Mouse (Mus musculus): ENCODE results near the gene Hsd11b1. TPM values are rescaled to one million over a fixed set of nuclear protein-coding genes. Genes with fewer than 3 reads are reported as not detected.
A peak's percentile ranks its signal among the peaks of the same experiment; 100 is the strongest.
"Not testable (repeated sequence)": the region's sequence is repeated elsewhere in the genome, so short reads cannot be mapped to it uniquely, and the experiment has no call there.

Hsd11b1 gene
- polyA plus RNA-seq, 1 experiment from 2014 or later, result 64.3 TPM

DNA sequence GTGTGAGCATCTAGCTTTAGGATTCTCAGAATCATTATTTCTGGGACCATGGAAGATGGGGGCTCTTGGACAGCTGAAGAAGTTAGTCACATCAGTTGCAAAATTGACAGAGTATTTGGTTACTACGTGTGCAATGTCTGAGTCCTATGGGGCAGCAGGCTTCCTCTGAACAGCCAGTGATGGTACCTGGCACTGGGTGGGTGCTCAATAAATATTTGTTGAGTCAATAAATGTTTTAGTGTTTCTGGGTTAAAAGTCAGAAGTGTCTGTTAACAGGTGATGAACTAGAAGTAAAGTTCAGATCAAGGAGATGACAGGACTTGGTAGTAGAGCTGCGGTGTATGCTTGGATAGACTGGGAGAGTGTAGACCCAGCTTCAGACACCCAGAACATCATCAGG, 23.7 kb upstream of the Hsd11b1 start:
- Histone ChIP-seq H3K36me3 (ENCODE audit: control insufficient read depth, insufficient read depth, low read length) (no peaks in the 10 kb centered on the region), H3K9ac (ENCODE audit: low read length) (no peak overlapping the region), H3K9me3 (ENCODE audit: control insufficient read depth, low read length) (no peaks in the 10 kb centered on the region), H3K27me3 (ENCODE audit: control insufficient read depth, insufficient read depth, low read depth, low read length) (no peaks in the 10 kb centered on the region), H3K27ac (ENCODE audit: low read length) (no peak overlapping the region), H3K4me1 (replicated peaks; ENCODE audit: control insufficient read depth, insufficient read depth, low read length) (no peaks in the 10 kb centered on the region), H3K4me2 (ENCODE audit: low read depth, low read length) (no peak overlapping the region), H3K4me3 (ENCODE audit: low read length) (no peak overlapping the region)
- WGBS, result 72% methylated on average over 2 of the region's 2 CpGs
- ATAC-seq (ENCODE audit: low read depth), result no peak

DNA sequence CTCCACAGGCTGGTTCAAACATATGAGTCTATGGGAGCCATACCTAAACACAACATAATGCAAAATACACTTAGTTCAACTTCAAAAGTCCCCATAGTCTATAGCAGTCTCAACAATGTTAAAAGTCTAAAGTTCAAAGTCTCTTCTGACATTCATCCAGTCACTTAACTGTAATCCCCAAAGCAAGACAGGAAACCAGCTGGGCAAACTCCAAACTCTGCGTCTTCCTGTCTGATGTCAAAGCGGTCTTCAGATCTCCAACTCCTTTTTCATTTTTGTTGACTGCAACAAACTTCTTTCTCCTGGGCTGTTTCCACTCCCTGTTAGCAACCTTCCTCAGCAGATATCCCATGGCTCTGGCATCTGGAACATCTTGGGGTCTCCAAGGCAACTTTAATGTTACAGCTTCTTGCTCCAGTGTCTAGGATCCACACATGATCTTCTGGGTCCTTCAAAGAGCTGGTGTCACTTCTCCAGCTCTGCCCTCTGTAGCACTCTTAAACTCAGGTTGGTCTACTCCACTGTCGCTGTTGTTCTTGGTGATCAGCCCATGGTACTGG, 22.0 kb upstream of the Hsd11b1 start:
- not testable (repeated sequence) for ATAC-seq (ENCODE audit: low read depth); H3K9ac ChIP-seq (ENCODE audit: low read length); H3K4me2 ChIP-seq (ENCODE audit: low read depth, low read length); H3K36me3 ChIP-seq (ENCODE audit: control insufficient read depth, insufficient read depth, low read length); H3K27me3 ChIP-seq (ENCODE audit: control insufficient read depth, insufficient read depth, low read depth, low read length); H3K27ac ChIP-seq (ENCODE audit: low read length); H3K9me3 ChIP-seq (ENCODE audit: control insufficient read depth, low read length); H3K4me3 ChIP-seq (ENCODE audit: low read length); H3K4me1 ChIP-seq (replicated peaks; ENCODE audit: control insufficient read depth, insufficient read depth, low read length)
- WGBS, result 69% methylated on average over 3 of the region's 3 CpGs

DNA sequence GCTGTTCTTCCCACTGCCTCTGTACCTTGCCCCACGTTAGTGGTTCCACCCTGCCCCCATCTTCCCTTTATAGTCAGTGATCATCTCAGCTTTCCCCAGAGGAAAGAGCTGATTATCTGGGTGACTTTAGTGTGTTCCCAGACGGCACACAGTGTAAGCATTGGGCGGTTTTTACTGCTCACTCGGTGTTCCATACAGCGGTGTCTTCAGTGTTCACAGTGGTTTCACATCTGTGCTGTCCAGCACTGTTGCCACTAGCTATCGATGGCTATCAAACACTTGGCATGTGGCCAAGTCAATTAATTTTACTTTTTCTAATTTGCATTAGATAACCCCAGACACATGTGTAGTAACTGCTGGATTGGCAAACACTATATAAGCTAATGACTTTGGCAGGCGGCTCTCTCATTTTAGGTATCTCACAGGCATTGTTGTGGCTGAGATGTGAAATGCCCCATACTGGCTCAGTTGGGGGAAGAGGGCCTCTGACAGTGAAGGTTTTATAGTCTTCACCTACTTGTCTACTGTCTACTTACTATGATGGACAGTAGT, 20.4 kb upstream of the Hsd11b1 start:
- H3K9ac ChIP-seq (ENCODE audit: low read length), result no peak overlapping the region
- 69% methylated on average over 7 of the region's 7 CpGs for WGBS
- H3K4me3 ChIP-seq (ENCODE audit: low read length), result no peak overlapping the region
- no peaks in the 10 kb centered on the region for H3K9me3 ChIP-seq (ENCODE audit: control insufficient read depth, low read length)
- no peaks in the 10 kb centered on the region for H3K27me3 ChIP-seq (ENCODE audit: control insufficient read depth, insufficient read depth, low read depth, low read length)
- no peak overlapping the region for H3K4me2 ChIP-seq (ENCODE audit: low read depth, low read length)
- H3K27ac ChIP-seq (ENCODE audit: low read length), result no peak overlapping the region
- no peaks in the 10 kb centered on the region for H3K4me1 ChIP-seq (replicated peaks; ENCODE audit: control insufficient read depth, insufficient read depth, low read length)
- H3K36me3 ChIP-seq (ENCODE audit: control insufficient read depth, insufficient read depth, low read length), result no peaks in the 10 kb centered on the region
- no peak for ATAC-seq (ENCODE audit: low read depth)

GRCm38 (mm10) chr1:193281344-193281743, 17.5 kb upstream of the Hsd11b1 start:
- Histone ChIP-seq H3K9ac (ENCODE audit: low read length) (no peak overlapping the region), H3K4me2 (ENCODE audit: low read depth, low read length) (no peak overlapping the region), H3K9me3 (ENCODE audit: control insufficient read depth, low read length) (no peaks in the 10 kb centered on the region), H3K4me3 (ENCODE audit: low read length) (no peak overlapping the region), H3K36me3 (ENCODE audit: control insufficient read depth, insufficient read depth, low read length) (no peaks in the 10 kb centered on the region), H3K27me3 (ENCODE audit: control insufficient read depth, insufficient read depth, low read depth, low read length) (no peaks in the 10 kb centered on the region), H3K27ac (ENCODE audit: low read length) (no peak overlapping the region), H3K4me1 (replicated peaks; ENCODE audit: control insufficient read depth, insufficient read depth, low read length) (no peaks in the 10 kb centered on the region)
- ATAC-seq (ENCODE audit: low read depth), result no peak
- WGBS, result 77% methylated on average over 2 of the region's 2 CpGs

GRCm38 (mm10) chr1:193279492-193279891, 15.6 kb upstream of the Hsd11b1 start:
- no peak overlapping the region for H3K9ac ChIP-seq (ENCODE audit: low read length)
- H3K4me2 ChIP-seq (ENCODE audit: low read depth, low read length), result no peak overlapping the region
- no peak overlapping the region for H3K27ac ChIP-seq (ENCODE audit: low read length)
- no peaks in the 10 kb centered on the region for H3K27me3 ChIP-seq (ENCODE audit: control insufficient read depth, insufficient read depth, low read depth, low read length)
- H3K9me3 ChIP-seq (ENCODE audit: control insufficient read depth, low read length), result no peaks in the 10 kb centered on the region
- ATAC-seq (ENCODE audit: low read depth), result no peak
- no peaks in the 10 kb centered on the region for H3K36me3 ChIP-seq (ENCODE audit: control insufficient read depth, insufficient read depth, low read length)
- no peaks in the 10 kb centered on the region for H3K4me1 ChIP-seq (replicated peaks; ENCODE audit: control insufficient read depth, insufficient read depth, low read length)
- 75% methylated on average over 4 of the region's 4 CpGs for WGBS
- H3K4me3 ChIP-seq (ENCODE audit: low read length), result no peak overlapping the region

- H3K27me3 ChIP-seq (ENCODE audit: control insufficient read depth, insufficient read depth, low read depth, low read length), result no peaks in the 10 kb centered on the region
- no peak overlapping the region for H3K4me2 ChIP-seq (ENCODE audit: low read depth, low read length)
- ATAC-seq (ENCODE audit: low read depth), result no peak
- H3K9ac ChIP-seq (ENCODE audit: low read length), result no peak overlapping the region
- no peak overlapping the region for H3K27ac ChIP-seq (ENCODE audit: low read length)
- WGBS, result 49% methylated on average over 6 of the region's 6 CpGs
- H3K36me3 ChIP-seq (ENCODE audit: control insufficient read depth, insufficient read depth, low read length), result no peaks in the 10 kb centered on the region
- H3K4me1 ChIP-seq (replicated peaks; ENCODE audit: control insufficient read depth, insufficient read depth, low read length), result no peaks in the 10 kb centered on the region
- H3K4me3 ChIP-seq (ENCODE audit: low read length), result no peak overlapping the region
- no peaks in the 10 kb centered on the region for H3K9me3 ChIP-seq (ENCODE audit: control insufficient read depth, low read length)
Measured at GRCm38 (mm10) chr1:193278414-193279045, 14.7 kb upstream of the Hsd11b1 start.

DNA sequence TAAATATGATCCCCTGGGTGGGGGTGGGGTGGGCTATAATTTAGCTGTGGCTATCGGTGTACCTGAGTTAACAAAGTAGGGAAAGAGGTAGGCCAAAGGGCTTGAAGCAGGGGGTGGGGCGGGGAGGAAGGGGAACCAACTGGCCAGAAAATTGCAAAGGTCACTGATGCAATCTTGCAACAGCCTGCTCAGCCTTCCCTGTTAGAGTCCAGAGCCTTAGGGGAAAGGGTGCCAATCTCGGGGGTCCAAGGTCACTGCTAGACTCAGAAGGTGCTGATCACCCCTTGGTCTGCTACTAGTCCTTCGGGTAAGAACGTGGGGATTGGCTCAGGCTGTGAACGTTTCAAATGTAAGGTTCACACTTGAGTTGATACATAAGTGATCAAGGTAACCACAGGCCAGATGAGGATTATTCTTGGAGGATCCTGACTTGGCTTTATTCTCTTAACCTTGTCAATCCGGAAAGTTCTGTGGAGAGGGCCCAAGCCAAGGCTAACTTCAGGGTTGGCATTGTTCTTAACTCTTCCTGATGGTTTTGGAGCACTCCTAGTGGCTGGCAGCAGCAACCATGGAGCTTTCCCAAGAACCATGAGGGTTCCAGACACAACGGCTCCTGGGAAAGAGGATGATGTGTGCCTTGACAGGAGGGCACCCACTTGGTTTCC, 10.7 kb upstream of the Hsd11b1 start:
- no peak overlapping the region for H3K9ac ChIP-seq (ENCODE audit: low read length)
- WGBS, result 77% methylated on average over 8 of the region's 8 CpGs
- H3K4me3 ChIP-seq (ENCODE audit: low read length), result no peak overlapping the region
- no peaks in the 10 kb centered on the region for H3K36me3 ChIP-seq (ENCODE audit: control insufficient read depth, insufficient read depth, low read length)
- no peak overlapping the region for H3K27ac ChIP-seq (ENCODE audit: low read length)
- ATAC-seq (ENCODE audit: low read depth), result no peak
- H3K4me1 ChIP-seq (replicated peaks; ENCODE audit: control insufficient read depth, insufficient read depth, low read length), result peaks cover 3% of the 10 kb centered on the region; the same call in 1 of the 2 replicates
- H3K4me2 ChIP-seq (ENCODE audit: low read depth, low read length), result no peak overlapping the region
- H3K27me3 ChIP-seq (ENCODE audit: control insufficient read depth, insufficient read depth, low read depth, low read length), result no peaks in the 10 kb centered on the region
- H3K9me3 ChIP-seq (ENCODE audit: control insufficient read depth, low read length), result no peaks in the 10 kb centered on the region

- Histone ChIP-seq H3K9me3 (ENCODE audit: control insufficient read depth, low read length) (no peaks in the 10 kb centered on the region), H3K36me3 (ENCODE audit: control insufficient read depth, insufficient read depth, low read length) (no peaks in the 10 kb centered on the region), H3K4me1 (replicated peaks; ENCODE audit: control insufficient read depth, insufficient read depth, low read length) (peaks cover 3% of the 10 kb centered on the region; the same call in 1 of the 2 replicates), H3K4me2 (ENCODE audit: low read depth, low read length) (peak within 1 kb of the TSS; percentile 66), H3K27me3 (ENCODE audit: control insufficient read depth, insufficient read depth, low read depth, low read length) (no peaks in the 10 kb centered on the region), H3K27ac (ENCODE audit: low read length) (peak within 1 kb of the TSS; percentile 97), H3K4me3 (ENCODE audit: low read length) (peak within 1 kb of the TSS; percentile 62), H3K9ac (ENCODE audit: low read length) (peak within 1 kb of the TSS; percentile 89)
- 2% methylated on average over 21 of the region's 23 CpGs for WGBS
- peak; percentile 94 for ATAC-seq (ENCODE audit: low read depth)
Measured at GRCm38 (mm10) chr1:193272916-193273601, 9.2 kb upstream of the Hsd11b1 start, which contains the start of gene G0s2. Gene G0s2, minus strand, starts transcription at chr1:193273217.
